Mouse (Mus musculus) myocyte (in vitro differentiated cells): ENCODE data around the gene Spata1. TPM values are rescaled to one million over a fixed set of nuclear protein-coding genes. Genes with fewer than 3 reads are reported as not detected.
A peak's percentile ranks its signal among the peaks of the same experiment; 100 is the strongest.

Experiments used
- H3K27me3 ChIP-seq: one replicate; pipeline ENCODE4 v1.6.1; 2011; ENCODE audit not compliant: control insufficient read depth, insufficient read depth, insufficient read length
- H3K36me3 ChIP-seq: one replicate; pipeline ENCODE4 v1.6.1; 2011; ENCODE audit not compliant: control insufficient read depth, insufficient read depth
- H3K4me2 ChIP-seq: one replicate; pipeline ENCODE4 v1.6.1; 2011; ENCODE audit warnings: low read depth, control low read depth
- H3K4me3 ChIP-seq: one replicate; pipeline ENCODE4 v1.5.1; 2011; ENCODE audit warnings: mild to moderate bottlenecking, control low read depth, moderate library complexity
- H3K79me2 ChIP-seq: one replicate; pipeline ENCODE4 v1.6.1; 2011; ENCODE audit not compliant: control insufficient read depth, insufficient read depth
- H3ac ChIP-seq: one replicate; pipeline ENCODE4 v1.6.1; 2011; ENCODE audit not compliant: control insufficient read depth, insufficient read length
- CEBPB ChIP-seq: IDR thresholded peaks from 2 replicates; pipeline ENCODE4 v1.6.1; 2011; ENCODE audit warnings: mild to moderate bottlenecking, moderate library complexity; ENCODE audit not compliant: poor library complexity, insufficient read depth, severe bottlenecking
- E2F4 ChIP-seq: IDR thresholded peaks from one replicate; pipeline ENCODE4 v1.6.1; 2011; ENCODE audit warnings: mild to moderate bottlenecking, control low read depth, moderate library complexity; ENCODE audit not compliant: insufficient read depth
- MAX ChIP-seq: IDR thresholded peaks from one replicate; pipeline ENCODE4 v1.6.1; 2011; ENCODE audit warnings: low read depth, mild to moderate bottlenecking, control low read depth
- MYOD1 ChIP-seq, 3 experiments: IDR thresholded peaks; one replicate each; pipeline ENCODE4 v1.6.1; 2011; ENCODE audit warnings: control low read depth in 2 of 3, low read depth in 2 of 3, mild to moderate bottlenecking in 2 of 3, moderate library complexity in 1 of 3; ENCODE audit not compliant: insufficient read length in 2 of 3, control insufficient read depth in 1 of 3
- MYOG ChIP-seq, 3 experiments: IDR thresholded peaks; one replicate each; pipeline ENCODE4 v1.6.1; 2011; ENCODE audit warnings: control low read depth in 2 of 3, low read depth in 2 of 3, mild to moderate bottlenecking in 2 of 3; ENCODE audit not compliant: insufficient read length in 2 of 3, control insufficient read depth in 1 of 3, insufficient read depth in 1 of 3
- POLR2A ChIP-seq: IDR thresholded peaks from one replicate; pipeline ENCODE4 v1.6.1; 2011; ENCODE audit warnings: low read depth, mild to moderate bottlenecking, control low read depth, moderate library complexity; ENCODE audit not compliant: insufficient read length
- POLR2AphosphoS2 ChIP-seq: IDR thresholded peaks from one replicate; pipeline ENCODE4 v1.6.1; 2011; ENCODE audit warnings: low read depth, control low read depth; ENCODE audit not compliant: insufficient read length
- REST ChIP-seq: IDR thresholded peaks from one replicate; pipeline ENCODE4 v1.6.1; 2011; ENCODE audit warnings: mild to moderate bottlenecking, control low read depth, moderate library complexity; ENCODE audit not compliant: insufficient read depth, insufficient read length
- SRF ChIP-seq: IDR thresholded peaks from one replicate; pipeline ENCODE4 v1.6.1; 2011; ENCODE audit warnings: low read depth; ENCODE audit not compliant: control insufficient read depth, insufficient read length
- TCF12 ChIP-seq: IDR thresholded peaks from one replicate; pipeline ENCODE4 v1.6.1; 2011; ENCODE audit warnings: mild to moderate bottlenecking, control low read depth; ENCODE audit not compliant: poor library complexity, insufficient read depth, severe bottlenecking
- TCF3 ChIP-seq: IDR thresholded peaks from one replicate; pipeline ENCODE4 v1.6.1; 2011; ENCODE audit warnings: low read depth, control low read depth; ENCODE audit not compliant: insufficient read length
- USF1 ChIP-seq: IDR thresholded peaks from one replicate; pipeline ENCODE4 v1.6.1; 2011; ENCODE audit warnings: low read depth, mild to moderate bottlenecking, control low read depth, moderate library complexity
- polyA plus RNA-seq: library from polyadenylated mRNA; unstranded; fragments of >200 nt; fragmentation: generic; extraction: Trizol; gene quantifications from one replicate; pipeline ENCODE4 v1.2.1, GENCODE M21; 2012; ENCODE audit warnings: missing spikeins

Spata1 gene
- polyA plus RNA-seq, 1 experiment = 1.0 TPM

GRCm38 (mm10) chr3:146486464-146486863 is 13.1 kb downstream of the Spata1 start:
- no peak overlapping the region for H3K4me3 ChIP-seq
- H3K79me2 ChIP-seq = no peaks in the 10 kb centered on the region
- H3ac ChIP-seq = no peak overlapping the region
- H3K27me3 ChIP-seq = no peaks in the 10 kb centered on the region
- H3K36me3 ChIP-seq = no peaks in the 10 kb centered on the region
- H3K4me2 ChIP-seq = no peak overlapping the region
- TF ChIP-seq MAX (no peak), TCF3 (no peak), E2F4 (no peak)

DNA sequence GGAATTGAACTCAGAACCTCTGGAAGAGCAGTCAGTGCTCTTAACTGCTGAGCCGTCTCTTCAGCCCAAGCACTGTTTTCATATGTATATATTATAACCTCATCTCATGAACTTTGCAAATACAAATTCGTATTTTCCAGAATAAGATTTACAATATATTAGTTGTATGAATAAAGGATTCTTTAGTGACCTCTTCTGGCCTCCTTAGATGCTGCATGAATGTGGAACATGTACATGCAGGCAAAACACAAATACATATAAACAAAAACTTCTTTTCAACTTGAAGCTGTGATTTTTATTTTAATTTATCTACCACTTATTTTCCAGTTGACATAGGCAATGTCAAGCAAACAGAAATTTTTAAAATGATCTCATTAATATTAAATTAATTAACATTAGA is 17.5 kb downstream of the Spata1 start:
- no peaks in the 10 kb centered on the region for H3K79me2 ChIP-seq
- no peak for TF ChIP-seq TCF3
- no peak for TF ChIP-seq POLR2A
- no peak for TF ChIP-seq USF1
- no peak for TF ChIP-seq TCF12
- no peak for TF ChIP-seq SRF
- no peak for TF ChIP-seq MYOD1 (IDR thresholded peaks at IDR 0.05; ENCODE audit: control insufficient read depth in 1 of 3, insufficient read length in 2 of 3, low read depth in 2 of 3)
- no peak for TF ChIP-seq CEBPB
- no peak overlapping the region for H3ac ChIP-seq
- H3K4me2 ChIP-seq = no peak overlapping the region
- H3K36me3 ChIP-seq = no peaks in the 10 kb centered on the region
- no peaks in the 10 kb centered on the region for H3K27me3 ChIP-seq
- no peak overlapping the region for H3K4me3 ChIP-seq

DNA sequence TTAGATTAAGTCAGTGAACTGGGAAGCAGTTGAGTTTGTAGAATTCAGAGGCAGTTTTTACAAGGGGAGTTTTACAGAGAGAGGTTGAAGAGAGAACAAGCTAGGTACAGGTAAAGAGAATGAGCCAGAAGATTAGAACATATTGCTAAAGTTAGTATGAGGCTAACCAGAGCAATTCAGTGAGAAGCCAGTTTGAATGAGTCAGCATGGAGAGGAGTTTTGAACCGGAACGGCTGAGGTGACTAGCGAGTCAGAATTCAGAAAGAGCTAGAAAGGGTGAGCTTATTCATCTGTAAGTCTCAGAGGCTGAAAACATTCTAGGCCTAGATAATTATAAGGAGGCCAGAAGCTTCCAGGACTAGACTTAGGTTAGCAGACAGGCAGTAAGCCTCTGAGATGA is 25.1 kb downstream of the Spata1 start:
- H3K36me3 ChIP-seq = no peaks in the 10 kb centered on the region
- no peaks in the 10 kb centered on the region for H3K79me2 ChIP-seq
- TF ChIP-seq TCF12 = no peak
- TF ChIP-seq MAX = no peak
- TF ChIP-seq TCF3 = no peak
- TF ChIP-seq MYOG (IDR thresholded peaks at IDR 0.05; ENCODE audit: control insufficient read depth in 1 of 3, insufficient read depth in 1 of 3, insufficient read length in 2 of 3, low read depth in 2 of 3) = no peak
- no peak for TF ChIP-seq SRF
- no peak for TF ChIP-seq REST
- no peak for TF ChIP-seq MYOD1 (IDR thresholded peaks at IDR 0.05; ENCODE audit: control insufficient read depth in 1 of 3, insufficient read length in 2 of 3, low read depth in 2 of 3)
- no peak for TF ChIP-seq E2F4
- TF ChIP-seq USF1 = no peak
- no peak for TF ChIP-seq POLR2A
- TF ChIP-seq POLR2AphosphoS2 = no peak
- TF ChIP-seq CEBPB = no peak
- no peak overlapping the region for H3K4me3 ChIP-seq
- no peak overlapping the region for H3K4me2 ChIP-seq
- H3K27me3 ChIP-seq = no peaks in the 10 kb centered on the region
- H3ac ChIP-seq = no peak overlapping the region

DNA sequence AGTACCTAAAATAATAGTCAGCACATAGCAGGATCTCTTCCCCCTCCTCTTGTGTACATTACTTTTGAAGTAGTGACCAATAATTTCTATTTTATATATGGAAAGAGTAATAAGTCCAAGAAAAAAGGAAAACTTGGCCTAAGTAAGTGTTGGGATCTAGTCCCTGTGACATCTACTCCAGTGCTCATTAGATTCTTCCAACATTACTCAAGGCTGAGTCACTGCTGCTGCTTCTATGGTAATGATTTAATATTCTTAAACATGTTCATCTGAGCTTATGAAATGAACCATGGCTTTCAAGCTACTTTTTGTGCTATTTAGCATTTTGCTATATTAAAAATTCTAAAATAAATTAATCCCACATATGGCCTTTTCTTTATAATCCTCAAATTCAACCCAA is 25.8 kb downstream of the Spata1 start:
- peak overlapping the region; percentile 4 for H3K4me2 ChIP-seq
- no peak for TF ChIP-seq MYOD1 (IDR thresholded peaks at IDR 0.05; ENCODE audit: control insufficient read depth in 1 of 3, insufficient read length in 2 of 3, low read depth in 2 of 3)
- no peak for TF ChIP-seq POLR2AphosphoS2
- no peak for TF ChIP-seq TCF3
- no peak for TF ChIP-seq MYOG (IDR thresholded peaks at IDR 0.05; ENCODE audit: control insufficient read depth in 1 of 3, insufficient read depth in 1 of 3, insufficient read length in 2 of 3, low read depth in 2 of 3)
- no peak for TF ChIP-seq TCF12
- TF ChIP-seq SRF = no peak
- no peak for TF ChIP-seq CEBPB
- TF ChIP-seq MAX = no peak
- no peak for TF ChIP-seq REST
- no peak for TF ChIP-seq E2F4
- H3K36me3 ChIP-seq = no peaks in the 10 kb centered on the region
- no peaks in the 10 kb centered on the region for H3K27me3 ChIP-seq
- no peaks in the 10 kb centered on the region for H3K79me2 ChIP-seq
- H3ac ChIP-seq = no peak overlapping the region
- H3K4me3 ChIP-seq = no peak overlapping the region

GRCm38 (mm10) chr3:146472657-146473056 is 26.9 kb downstream of the Spata1 start:
- no peak for TF ChIP-seq E2F4
- no peak for TF ChIP-seq POLR2A
- no peak for TF ChIP-seq USF1
- TF ChIP-seq CEBPB = no peak
- H3ac ChIP-seq = no peak overlapping the region
- no peak overlapping the region for H3K4me3 ChIP-seq
- H3K4me2 ChIP-seq = no peak overlapping the region
- H3K79me2 ChIP-seq = no peaks in the 10 kb centered on the region
- H3K36me3 ChIP-seq = no peaks in the 10 kb centered on the region
- H3K27me3 ChIP-seq = no peaks in the 10 kb centered on the region
